ENCODE assay signal across 11 mouse cellular contexts in the genomic region with DNA sequence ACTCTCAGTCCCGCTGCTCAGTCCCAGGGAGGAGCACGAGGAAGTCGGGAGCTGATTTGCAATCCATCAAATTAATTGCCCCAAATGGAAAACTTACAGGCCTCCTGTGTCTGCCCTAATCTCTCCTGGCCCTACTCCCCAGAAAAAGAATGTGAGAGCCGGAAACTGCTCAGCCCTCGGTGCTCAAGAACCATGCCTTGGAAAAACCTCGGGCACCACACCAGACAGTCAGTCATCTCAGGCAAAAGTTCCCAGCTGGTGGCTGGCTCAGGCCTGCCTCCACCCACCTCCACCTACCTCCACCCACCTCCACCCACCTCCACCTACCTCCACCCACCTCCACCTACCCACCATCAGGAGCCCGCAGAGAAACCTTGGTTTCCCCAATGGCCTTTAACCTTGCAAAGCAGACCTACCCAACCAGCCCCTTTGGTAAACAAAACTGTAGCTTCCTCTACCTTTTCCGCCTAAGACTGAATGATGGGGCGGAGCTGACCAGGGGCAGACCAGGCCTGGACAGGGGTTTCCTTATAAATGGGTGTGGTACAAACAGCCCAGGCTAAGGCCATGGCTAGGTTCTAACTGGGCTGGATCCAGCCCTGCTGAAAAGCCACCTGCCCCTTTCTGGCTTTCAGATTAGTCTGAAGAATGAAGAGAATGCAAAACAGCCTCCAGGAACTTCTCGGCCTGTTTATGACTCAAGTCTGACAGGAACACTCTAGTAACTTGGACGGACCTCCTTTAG. TPM values are rescaled to one million over a fixed set of nuclear protein-coding genes. Genes with fewer than 3 reads are reported as not detected.
DNase-seq lines count a peak whose midpoint lies in the region; ATAC-seq lines count a peak whose summit lies in the region.
"Had no signal": no experiment of that assay in that cellular context is flagged by ENCODE, and none has a peak within 500 bp of the region (broad histone marks: within the 10 kb centered on the region; RNA-seq: fewer than 3 reads in every experiment).

No protein-coding gene starts in this region.

- no peak overlapping the region for H3K4me2 ChIP-seq in lung, embryonic 15.5 days
- H3K4me2 ChIP-seq in limb, embryonic 12.5 days, result no peak overlapping the region
- H3K4me2 ChIP-seq in stomach, embryonic 15.5 days, result no peak overlapping the region
- H3K4me2 ChIP-seq: midbrain, embryonic 12.5 days had no signal

- H3K9me3 ChIP-seq in lung, embryonic 15.5 days, result no peaks in the 10 kb centered on the region
- H3K9me3 ChIP-seq in limb, embryonic 12.5 days, result no peaks in the 10 kb centered on the region
- H3K9me3 ChIP-seq in stomach, embryonic 15.5 days, result no peaks in the 10 kb centered on the region
- H3K9me3 ChIP-seq: midbrain, embryonic 12.5 days had no signal

- H3K4me3 ChIP-seq in lung, embryonic 15.5 days, result no peak overlapping the region
- no peak overlapping the region for H3K4me3 ChIP-seq in limb, embryonic 12.5 days (replicated peaks)
- no peak overlapping the region for H3K4me3 ChIP-seq in stomach, embryonic 15.5 days (replicated peaks)
- H3K4me3 ChIP-seq: midbrain, embryonic 12.5 days had no signal

- no peak for DNase-seq in lung, postnatal 4 days
- DNase-seq in fibroblast of lung, adult 2 months (ENCODE audit: low read depth), result peak; percentile 77
- DNase-seq in layer of hippocampus, adult 9-11 months, result no peak
- DNase-seq in spleen, postnatal 36 days (ENCODE audit: low spot score in 2 of 2), result no peak
- DNase-seq in ovary, adult 18-20 months (ENCODE audit: low spot score), result no peak
- DNase-seq: cerebellum, adult 9-10 months; thymus, postnatal 4 days had no signal

- H3K36me3 ChIP-seq in lung, embryonic 15.5 days, result no peaks in the 10 kb centered on the region
- H3K36me3 ChIP-seq in limb, embryonic 12.5 days, result no peaks in the 10 kb centered on the region
- H3K36me3 ChIP-seq in stomach, embryonic 15.5 days, result no peaks in the 10 kb centered on the region
- H3K36me3 ChIP-seq: midbrain, embryonic 12.5 days had no signal

- 22% methylated on average over 11 of the region's 11 CpGs for WGBS in lung, embryonic 15.5 days
- WGBS in limb, embryonic 12.5 days, result 23% methylated on average over 11 of the region's 11 CpGs
- 16% methylated on average over 11 of the region's 11 CpGs for WGBS in stomach, embryonic 15.5 days

- ATAC-seq in lung, embryonic 15.5 days (ENCODE audit: borderline replicate concordance, extremely low read depth, low FRiP score, low TSS enrichment), result 0 out of 2 replicates have a peak, but pooled peaks have one; percentile 25
- ATAC-seq in limb, embryonic 12.5 days (ENCODE audit: insufficient number of reproducible peaks, insufficient read depth, low FRiP score, low TSS enrichment, low read depth), result no peak
- ATAC-seq in stomach, embryonic 15.5 days (ENCODE audit: insufficient read depth, low FRiP score, low read depth), result peak; percentile 73

- peak overlapping the region; percentile 60 for H3K27ac ChIP-seq in lung, embryonic 15.5 days
- H3K27ac ChIP-seq in limb, embryonic 12.5 days, result peak overlapping the region; percentile 73
- H3K27ac ChIP-seq in stomach, embryonic 15.5 days, result peak overlapping the region; percentile 81
- H3K27ac ChIP-seq: midbrain, embryonic 12.5 days had no signal

- peaks cover 47% of the 10 kb centered on the region for H3K4me1 ChIP-seq in lung, embryonic 15.5 days
- H3K4me1 ChIP-seq in limb, embryonic 12.5 days (replicated peaks), result peaks cover 16% of the 10 kb centered on the region
- peaks cover 47% of the 10 kb centered on the region for H3K4me1 ChIP-seq in stomach, embryonic 15.5 days

- no peaks in the 10 kb centered on the region for H3K27me3 ChIP-seq in lung, embryonic 15.5 days
- H3K27me3 ChIP-seq in limb, embryonic 12.5 days, result no peaks in the 10 kb centered on the region
- H3K27me3 ChIP-seq in stomach, embryonic 15.5 days (replicated peaks), result no peaks in the 10 kb centered on the region
- H3K27me3 ChIP-seq: midbrain, embryonic 12.5 days had no signal

- no peak overlapping the region for H3K9ac ChIP-seq in lung, embryonic 15.5 days
- H3K9ac ChIP-seq in limb, embryonic 12.5 days (replicated peaks), result no peak overlapping the region
- H3K9ac ChIP-seq in stomach, embryonic 15.5 days, result no peak overlapping the region
- H3K9ac ChIP-seq: midbrain, embryonic 12.5 days had no signal

RNA-seq across cellular contexts. Expression of a gene that starts 21.4 kb away (rescaled TPM):
- polyA plus RNA-seq in lung, embryonic 15.5 days (2015; fragmentation: Nextera tagmentation; extraction: Ambion mirVana), result 12.1 and 15.1 TPM in 2 replicates
- 8.6 and 11.4 TPM in 2 replicates for polyA plus RNA-seq in limb, embryonic 12.5 days (2016; fragmentation: Nextera tagmentation; extraction: Ambion mirVana)
- 17.4 and 19.3 TPM in 2 replicates for polyA plus RNA-seq in stomach, embryonic 15.5 days (2015; fragmentation: Nextera tagmentation; extraction: Ambion mirVana)

RNA-seq across cellular contexts. Expression of a gene that starts 47.2 kb away (rescaled TPM):
- polyA plus RNA-seq in lung, embryonic 15.5 days (2015; fragmentation: Nextera tagmentation; extraction: Ambion mirVana), result 732 and 837 TPM in 2 replicates
- 859 and 893 TPM in 2 replicates for polyA plus RNA-seq in limb, embryonic 12.5 days (2016; fragmentation: Nextera tagmentation; extraction: Ambion mirVana)
- polyA plus RNA-seq in stomach, embryonic 15.5 days (2015; fragmentation: Nextera tagmentation; extraction: Ambion mirVana), result 728 and 831 TPM in 2 replicates
